Mouse (Mus musculus): ENCODE measurements at regions not wholly inside any gene's neighbourhood (a gene's known extent, or its start where the extent isn't known, plus 50 kb on each side); places are given as distances from the start of the nearest gene placed in this dataset.

DNA sequence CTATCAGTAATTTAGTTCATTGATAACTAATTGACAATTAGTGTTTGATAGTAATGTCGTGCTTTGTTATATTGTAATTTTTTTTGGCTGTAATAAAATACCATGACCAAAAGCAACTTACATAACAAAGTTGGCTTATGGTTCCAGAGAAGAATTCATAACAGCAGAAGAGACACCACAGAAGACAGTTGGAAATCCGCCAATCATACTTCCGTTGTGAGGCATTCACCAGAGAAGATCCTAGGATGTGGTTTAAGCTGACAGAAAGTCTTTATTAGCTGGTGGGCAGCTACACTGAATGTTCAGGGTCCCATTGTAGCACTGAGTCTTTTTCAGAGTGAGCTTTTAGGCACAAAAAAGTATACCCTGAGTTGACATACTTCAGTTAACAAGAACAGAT is 109.9 kb downstream of the Sec23a start:
- DNase-seq (ENCODE audit: extremely low spot score, low spot score): no peak

DNA sequence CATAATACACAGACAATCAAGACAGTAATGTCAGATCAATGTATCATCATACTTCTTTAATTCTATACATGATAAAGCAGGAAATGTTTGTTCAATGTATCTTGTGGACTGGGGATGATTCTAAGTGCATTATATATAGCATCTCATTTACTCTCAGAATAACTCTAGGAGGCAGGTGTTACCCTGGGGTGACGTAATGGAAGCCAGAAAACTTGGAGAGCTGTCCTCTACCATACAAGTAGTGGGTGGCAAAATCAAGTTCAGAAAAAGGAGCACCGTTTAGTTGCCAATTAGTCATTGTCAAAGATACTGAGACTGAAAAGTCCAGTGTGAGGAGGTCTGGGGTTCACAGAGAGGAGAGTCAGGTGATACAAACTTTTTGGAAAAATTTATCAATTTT is 136.0 kb downstream of the Sec23a start:
- no peak for DNase-seq (ENCODE audit: extremely low spot score, low spot score)

DNA sequence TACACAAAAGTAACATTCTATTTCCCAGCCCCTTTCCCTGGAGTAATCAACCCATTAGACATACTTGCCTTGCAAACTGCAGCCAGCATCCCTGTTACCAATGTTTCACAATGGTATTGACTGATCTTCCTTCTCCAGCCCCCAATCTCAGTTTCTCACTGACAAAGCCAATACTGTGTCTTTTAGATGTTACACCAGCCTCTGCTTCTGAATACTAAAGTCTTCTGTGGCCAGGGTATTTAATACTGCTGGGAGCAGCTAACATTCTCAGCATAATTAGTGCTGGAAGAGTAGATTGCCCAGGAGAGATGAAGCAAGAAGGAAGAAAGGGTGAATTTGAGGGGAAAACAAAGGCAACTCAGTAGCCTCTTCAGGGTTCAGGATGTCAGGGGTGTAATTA is 139.4 kb downstream of the Sec23a start:
- no peak for DNase-seq (ENCODE audit: extremely low spot score, low spot score)

DNA sequence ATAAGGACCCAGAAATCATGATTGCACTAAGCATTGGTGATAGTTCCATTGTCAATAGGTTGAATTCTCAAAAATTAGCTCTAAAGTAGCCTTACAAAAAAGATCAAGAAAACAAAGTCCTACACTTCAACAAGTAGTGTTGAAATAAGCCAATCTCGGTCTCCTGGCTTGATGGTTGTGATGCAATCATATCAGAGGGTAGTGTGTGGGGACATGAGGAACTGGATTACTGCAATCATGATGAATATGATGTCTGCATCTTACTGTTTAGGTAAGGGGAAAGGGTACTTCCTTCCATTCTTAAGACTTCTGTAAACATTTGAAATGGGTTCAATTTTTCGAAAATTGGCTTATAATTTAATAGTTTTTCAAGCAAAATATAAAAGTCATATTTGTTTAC is 155.3 kb downstream of the Sec23a start:
- no peak for DNase-seq (ENCODE audit: extremely low spot score, low spot score)

DNA sequence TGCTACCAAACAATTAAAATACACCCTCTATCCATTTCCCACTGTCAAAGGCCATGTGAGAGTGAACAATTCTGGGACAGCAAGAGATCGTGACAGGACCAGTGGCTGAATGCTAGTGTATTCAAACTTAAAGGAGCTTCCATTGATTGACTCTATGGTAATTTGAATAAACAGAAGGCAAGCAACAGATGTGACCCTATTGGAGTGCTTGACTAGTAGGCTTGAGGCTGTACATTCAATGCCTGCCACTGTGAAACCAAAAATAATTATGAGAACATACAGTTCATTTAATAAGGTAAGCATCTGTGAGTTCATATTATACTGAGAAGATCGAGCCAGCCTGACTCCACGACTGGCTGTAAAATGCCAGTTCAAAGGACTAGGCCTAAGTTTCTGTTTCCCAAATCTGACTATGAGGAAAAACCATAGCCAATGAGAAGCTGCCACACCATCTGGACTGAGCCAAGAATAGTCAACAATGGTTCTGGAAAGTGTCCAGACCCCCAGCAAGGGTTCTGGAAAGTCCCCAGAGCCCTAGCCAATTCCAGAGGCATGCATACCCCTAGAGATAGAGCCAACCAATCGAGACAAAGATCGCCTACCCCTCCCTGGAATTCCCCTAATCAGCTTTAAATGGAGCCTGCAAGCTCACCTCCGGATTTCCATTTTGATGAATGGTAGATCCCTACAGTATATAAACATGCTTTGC is 160.0 kb downstream of the Sec23a start:
- no peak for DNase-seq (ENCODE audit: extremely low spot score, low spot score)

DNA sequence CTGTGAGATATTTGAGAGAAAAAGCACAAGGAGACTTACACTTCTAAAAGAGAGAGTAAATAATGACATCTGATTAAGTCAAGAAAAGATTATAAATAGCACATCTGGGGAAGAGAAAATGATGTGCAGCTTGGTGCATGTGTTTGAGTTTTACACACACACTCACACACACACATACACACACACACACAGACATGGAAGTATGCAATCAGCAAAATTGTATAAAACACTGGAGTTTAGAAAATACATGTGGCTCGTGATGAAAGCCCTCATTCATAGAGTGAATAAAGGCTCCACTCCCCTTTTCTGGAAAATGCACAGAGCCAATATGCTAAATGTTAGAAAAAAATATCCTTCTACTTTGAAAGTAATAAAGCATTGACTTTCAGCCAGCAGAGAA is 182.2 kb downstream of the Sec23a start:
- DNase-seq (ENCODE audit: extremely low spot score, low spot score): no peak

DNA sequence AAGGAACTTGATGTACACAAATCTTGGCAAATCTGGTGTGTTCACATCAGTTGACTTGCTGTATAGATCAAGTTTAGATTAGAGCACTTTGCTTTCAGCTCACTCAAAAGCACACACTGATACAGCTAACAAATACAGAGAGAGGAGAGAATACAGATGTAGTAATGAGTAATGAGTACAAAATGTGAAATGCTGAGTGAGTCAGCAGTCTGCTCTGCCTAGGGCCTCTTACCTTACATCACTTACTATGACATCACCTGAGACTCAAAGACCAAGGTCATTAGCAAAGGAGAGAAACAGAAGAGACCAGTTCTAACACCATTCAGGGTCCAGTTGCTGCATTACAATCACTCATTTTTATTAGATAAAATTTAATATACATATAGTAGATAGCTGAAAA is 184.0 kb downstream of the Sec23a start:
- DNase-seq (ENCODE audit: extremely low spot score, low spot score): no peak

DNA sequence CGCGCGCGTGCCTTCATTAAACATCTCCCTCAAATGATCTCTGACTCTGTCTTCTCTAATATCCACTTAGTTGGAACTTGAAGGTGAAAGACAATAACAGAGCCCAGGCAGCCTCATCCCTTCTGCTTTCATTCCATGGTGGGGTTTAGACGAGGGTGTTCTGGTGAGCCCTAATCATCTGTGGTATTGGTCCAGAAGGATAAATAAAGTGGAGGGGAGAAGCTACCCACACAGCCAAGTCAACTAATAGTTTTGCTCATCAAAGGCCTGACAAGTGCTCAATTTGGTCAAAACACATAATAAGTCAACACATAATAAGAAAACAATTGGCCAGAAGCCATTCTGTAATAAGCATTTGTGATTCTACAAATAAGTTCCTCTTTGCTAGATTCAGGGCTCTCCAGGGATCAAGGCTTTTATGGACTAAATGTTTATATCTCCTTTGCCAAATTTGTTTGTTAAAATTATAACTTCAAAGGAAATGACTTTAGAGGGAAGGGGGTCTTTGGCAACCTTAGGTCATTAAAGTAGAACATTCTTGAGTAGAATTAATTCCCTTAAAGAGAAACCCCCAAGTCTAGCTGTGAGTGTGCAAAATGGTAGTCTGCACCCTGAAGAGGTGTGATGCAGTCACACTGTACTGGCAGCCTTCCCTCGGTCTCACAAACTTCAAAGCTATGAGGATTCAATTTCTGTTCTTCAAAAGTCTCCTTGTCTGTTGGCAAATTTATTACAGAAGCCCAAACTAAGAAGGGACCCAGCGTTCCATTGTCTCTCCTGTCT is 186.5 kb downstream of the Sec23a start:
- no peak for DNase-seq (ENCODE audit: extremely low spot score, low spot score)

DNA sequence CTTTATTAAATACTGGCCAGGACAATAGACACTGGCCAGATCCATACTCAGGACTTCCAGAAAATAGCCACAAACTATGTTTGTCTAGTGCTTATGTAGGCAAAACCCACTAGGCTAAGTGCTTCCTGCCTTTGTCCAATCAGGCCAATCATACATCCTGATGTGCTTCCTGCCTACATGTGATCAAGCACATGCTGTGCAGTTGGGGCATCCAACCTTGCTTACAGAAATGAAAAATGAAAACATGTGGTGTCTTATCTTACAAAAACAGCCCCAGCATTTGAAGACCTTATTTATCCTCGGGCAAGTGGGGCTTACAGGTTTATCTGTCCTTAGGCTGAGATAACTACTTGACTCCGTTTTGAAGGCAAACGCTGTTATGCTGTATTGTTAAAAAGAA is 188.8 kb downstream of the Sec23a start:
- DNase-seq (ENCODE audit: extremely low spot score, low spot score): no peak

DNA sequence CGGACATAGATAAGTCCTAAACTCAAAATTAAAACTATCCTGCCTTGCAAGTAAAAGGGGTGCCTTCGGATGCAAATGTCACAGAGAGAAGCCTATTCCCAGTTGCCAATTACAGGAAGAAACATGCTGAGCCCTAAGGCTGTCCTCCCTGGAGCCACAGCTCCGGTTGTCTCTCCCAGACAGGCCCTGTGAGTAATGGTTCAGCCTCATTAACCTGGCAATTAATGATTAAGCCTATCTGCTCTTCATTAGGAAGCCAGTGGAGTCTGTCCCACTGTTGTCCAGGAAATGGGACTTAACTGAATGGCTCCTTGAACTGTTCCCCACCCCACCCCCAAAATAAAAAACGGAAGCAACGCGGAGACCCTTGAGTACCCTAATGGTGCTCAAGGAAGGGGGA is 207.7 kb downstream of the Sec23a start:
- DNase-seq (ENCODE audit: extremely low spot score, low spot score): no peak

DNA sequence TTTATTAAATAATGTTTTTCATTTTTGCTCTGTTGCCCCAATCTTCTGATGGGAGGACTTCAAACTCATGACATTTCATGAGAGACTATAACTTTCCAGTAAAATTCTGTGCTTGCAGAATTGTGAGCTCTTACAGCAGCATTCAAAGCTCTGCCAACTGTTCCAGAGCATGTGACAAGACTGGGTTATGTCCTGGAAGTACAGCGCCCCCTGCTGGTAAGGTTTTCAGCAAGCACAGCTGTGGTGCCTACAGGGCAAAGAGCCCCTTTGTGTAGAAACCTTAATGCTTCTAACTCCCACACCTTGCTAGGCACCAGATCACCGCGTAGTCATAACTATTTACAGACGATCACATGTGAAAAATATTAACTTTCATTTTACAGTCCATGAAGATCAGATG is 209.4 kb downstream of the Sec23a start:
- peak; percentile 81 for DNase-seq (ENCODE audit: extremely low spot score, low spot score)

Data from neural tube, embryonic 10.5 days (tissue).